Mouse (Mus musculus): Measurements from ENCODE around the gene Tmem179. TPM values are rescaled to one million over a fixed set of nuclear protein-coding genes. Genes with fewer than 3 reads are reported as not detected.

Gene Tmem179
- polyA plus RNA-seq, 1 experiment from 2014 or later: 3.1 TPM

DNA sequence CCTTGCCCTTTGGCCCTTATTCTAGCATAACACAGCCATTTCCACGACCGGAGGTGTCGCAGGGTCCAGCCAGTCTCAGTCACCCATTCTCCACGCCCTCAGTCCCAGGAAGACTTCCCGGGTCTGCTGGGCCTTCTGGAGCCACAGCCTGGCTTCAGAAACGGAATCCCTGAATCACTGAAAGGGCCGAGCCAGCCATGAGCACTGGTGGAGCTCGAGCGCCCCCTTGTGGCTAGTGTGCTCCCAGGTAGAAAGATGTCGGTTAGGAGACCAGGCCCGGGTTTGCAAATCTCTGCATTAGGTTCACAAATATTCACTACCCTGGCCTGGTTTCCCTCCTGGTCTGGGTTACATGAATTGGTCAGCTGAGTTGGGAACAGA lies 26.4 kb upstream of the Tmem179 start:
- Histone ChIP-seq H3K4me1 (replicated peaks; ENCODE audit: control insufficient read depth, insufficient read depth, low read length) (0 out of 2 replicates have a peak, but pooled peaks cover 6% of the 10 kb centered on the region), H3K27me3 (replicated peaks; ENCODE audit: control insufficient read depth, insufficient read depth, low read length) (no peaks in the 10 kb centered on the region), H3K36me3 (ENCODE audit: control insufficient read depth, insufficient read depth, low read length) (no peaks in the 10 kb centered on the region), H3K4me3 (ENCODE audit: low read depth, low read length) (no peak overlapping the region), H3K9me3 (ENCODE audit: control insufficient read depth, low read length) (no peaks in the 10 kb centered on the region), H3K4me2 (ENCODE audit: low read length) (no peak overlapping the region), H3K9ac (ENCODE audit: low read length) (no peak overlapping the region), H3K27ac (ENCODE audit: low read depth) (no peak overlapping the region)
- ATAC-seq (replicated peaks; ENCODE audit: low FRiP score, low TSS enrichment, low read depth) (peak; percentile 50), DNase-seq (ENCODE audit: low spot score) (peak; percentile 98)
- WGBS: 5% methylated on average over 11 of the region's 11 CpGs

DNA sequence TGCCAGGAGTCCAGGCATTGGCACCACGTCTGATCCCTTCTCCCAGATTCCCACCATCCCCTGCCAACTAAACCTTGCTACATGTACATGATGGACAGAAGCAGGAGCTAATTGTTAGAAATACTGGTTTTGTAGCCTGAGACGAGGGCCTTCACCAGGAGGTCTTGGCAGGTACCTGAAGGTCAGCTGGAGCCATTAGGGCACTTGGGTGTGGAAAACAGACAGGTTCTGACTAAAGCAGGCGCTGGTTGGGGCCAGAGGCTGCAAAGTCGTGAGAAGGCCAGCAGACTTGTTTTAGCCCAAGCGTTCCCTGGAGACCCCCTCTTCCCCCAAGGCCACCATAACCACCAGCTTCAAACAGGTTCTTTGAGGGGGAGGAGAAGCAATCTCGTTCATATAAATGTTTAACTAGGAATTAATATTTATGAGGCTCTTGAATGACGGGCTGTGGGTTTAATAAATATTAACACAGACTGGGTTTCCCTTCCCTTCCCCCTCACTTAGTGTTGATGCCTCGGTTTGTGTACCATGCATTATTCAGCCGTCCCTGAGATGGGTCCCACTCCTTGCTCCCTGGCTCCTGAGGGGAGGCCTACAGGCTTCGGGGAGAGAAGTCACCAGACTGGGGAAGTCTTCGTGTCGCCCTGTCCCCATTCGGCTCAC lies 25.8 kb upstream of the Tmem179 start:
- H3K4me1 ChIP-seq (replicated peaks; ENCODE audit: control insufficient read depth, insufficient read depth, low read length): 0 out of 2 replicates have a peak, but pooled peaks cover 6% of the 10 kb centered on the region
- H3K9ac ChIP-seq (ENCODE audit: low read length): no peak overlapping the region
- no peaks in the 10 kb centered on the region for H3K36me3 ChIP-seq (ENCODE audit: control insufficient read depth, insufficient read depth, low read length)
- no peaks in the 10 kb centered on the region for H3K27me3 ChIP-seq (replicated peaks; ENCODE audit: control insufficient read depth, insufficient read depth, low read length)
- ATAC-seq (replicated peaks; ENCODE audit: low FRiP score, low TSS enrichment, low read depth) (peak; percentile 42; the same call in 1 of the 2 replicates), DNase-seq (ENCODE audit: low spot score) (peak; percentile 58)
- WGBS: 58% methylated on average over 13 of the region's 13 CpGs
- no peak overlapping the region for H3K4me2 ChIP-seq (ENCODE audit: low read length)
- H3K4me3 ChIP-seq (ENCODE audit: low read depth, low read length): no peak overlapping the region
- H3K9me3 ChIP-seq (ENCODE audit: control insufficient read depth, low read length): no peaks in the 10 kb centered on the region
- no peak overlapping the region for H3K27ac ChIP-seq (ENCODE audit: low read depth)

DNA sequence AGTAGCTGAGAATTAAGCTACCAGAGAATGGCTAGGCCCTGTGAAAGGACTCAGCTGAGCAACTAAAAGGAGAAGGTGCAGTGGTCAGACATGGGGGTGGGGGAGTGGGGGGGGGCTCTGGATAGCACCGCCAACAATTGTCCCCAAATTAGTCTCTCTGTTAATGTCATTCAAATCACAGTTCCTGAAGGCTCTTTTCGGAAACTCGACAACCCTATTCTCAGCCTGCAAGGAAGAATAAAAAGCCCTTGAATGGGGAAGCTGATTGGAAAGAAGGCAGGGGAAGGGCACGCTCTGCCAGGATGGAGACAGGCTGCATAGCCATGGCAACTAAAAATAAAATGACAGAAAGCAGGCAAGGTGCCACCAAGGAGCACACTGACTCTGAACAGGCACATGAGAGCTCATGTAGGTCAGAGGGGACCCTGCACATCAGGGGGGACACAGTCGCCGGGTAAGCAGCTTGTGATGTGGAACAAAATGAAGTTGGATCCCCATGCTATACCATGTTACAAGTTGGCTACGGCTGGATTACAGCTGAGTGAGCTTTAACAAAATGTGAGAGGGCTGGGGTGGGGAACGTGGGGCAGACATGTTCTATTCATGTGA lies 25.0 kb upstream of the Tmem179 start:
- Histone ChIP-seq H3K27me3 (replicated peaks; ENCODE audit: control insufficient read depth, insufficient read depth, low read length) (no peaks in the 10 kb centered on the region), H3K36me3 (ENCODE audit: control insufficient read depth, insufficient read depth, low read length) (no peaks in the 10 kb centered on the region), H3K27ac (ENCODE audit: low read depth) (no peak overlapping the region), H3K9me3 (ENCODE audit: control insufficient read depth, low read length) (no peaks in the 10 kb centered on the region), H3K9ac (ENCODE audit: low read length) (no peak overlapping the region), H3K4me3 (ENCODE audit: low read depth, low read length) (no peak overlapping the region), H3K4me2 (ENCODE audit: low read length) (no peak overlapping the region), H3K4me1 (replicated peaks; ENCODE audit: control insufficient read depth, insufficient read depth, low read length) (0 out of 2 replicates have a peak, but pooled peaks cover 6% of the 10 kb centered on the region)
- ATAC-seq (replicated peaks; ENCODE audit: low FRiP score, low TSS enrichment, low read depth) (no peak), DNase-seq (ENCODE audit: low spot score) (no peak)
- WGBS: 80% methylated on average over 8 of the region's 8 CpGs

DNA sequence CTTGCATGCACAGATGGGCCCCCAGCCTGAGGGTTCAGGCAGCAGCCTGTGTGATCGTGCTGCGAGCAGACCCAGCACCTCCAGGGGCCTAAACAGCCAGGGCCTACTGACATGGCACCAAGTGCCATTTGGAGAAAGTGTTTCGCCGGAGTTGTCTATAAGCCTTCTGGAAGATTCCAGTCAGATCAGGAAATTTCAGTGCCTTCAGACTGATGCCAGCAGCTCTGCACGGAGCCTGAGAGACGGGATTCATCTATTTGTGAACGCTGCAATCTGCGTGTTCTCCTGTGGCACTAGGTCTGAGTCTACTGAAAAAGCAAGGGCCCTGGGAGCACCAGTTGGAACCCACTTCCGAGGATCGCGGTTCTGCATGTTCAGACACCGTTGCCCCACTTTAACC lies 23.8 kb upstream of the Tmem179 start:
- Histone ChIP-seq H3K9ac (ENCODE audit: low read length) (no peak overlapping the region), H3K9me3 (ENCODE audit: control insufficient read depth, low read length) (no peaks in the 10 kb centered on the region)
- no peak for ATAC-seq (replicated peaks; ENCODE audit: low FRiP score, low TSS enrichment, low read depth)

DNA sequence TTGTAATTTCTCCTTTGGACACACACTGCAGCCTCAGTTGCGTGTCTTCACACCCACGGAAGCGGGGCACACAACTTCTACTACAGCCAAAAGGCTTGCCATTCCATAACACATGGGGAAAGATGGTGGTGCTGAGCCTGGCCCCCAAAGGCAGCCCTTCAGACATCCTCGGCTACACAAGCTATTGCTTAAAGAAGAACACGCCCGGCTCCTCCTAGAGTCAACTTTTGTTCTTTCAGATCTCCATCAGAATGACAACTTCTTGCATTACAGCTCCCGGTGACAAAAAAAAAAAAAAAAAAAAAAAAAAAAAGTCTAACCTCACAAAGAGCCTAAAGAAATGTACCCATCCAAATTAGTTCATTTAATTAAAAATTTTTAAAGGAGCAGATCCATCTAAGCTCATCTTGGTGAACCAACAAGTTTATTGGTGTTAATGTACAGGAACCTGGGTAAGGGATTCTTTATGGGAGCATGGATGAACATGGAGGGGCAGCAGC lies 23.0 kb upstream of the Tmem179 start:
- Histone ChIP-seq H3K36me3 (ENCODE audit: control insufficient read depth, insufficient read depth, low read length) (no peaks in the 10 kb centered on the region), H3K9me3 (ENCODE audit: control insufficient read depth, low read length) (no peaks in the 10 kb centered on the region), H3K4me3 (ENCODE audit: low read depth, low read length) (no peak overlapping the region), H3K9ac (ENCODE audit: low read length) (no peak overlapping the region), H3K27me3 (replicated peaks; ENCODE audit: control insufficient read depth, insufficient read depth, low read length) (no peaks in the 10 kb centered on the region), H3K4me1 (replicated peaks; ENCODE audit: control insufficient read depth, insufficient read depth, low read length) (0 out of 2 replicates have a peak, but pooled peaks cover 6% of the 10 kb centered on the region), H3K27ac (ENCODE audit: low read depth) (no peak overlapping the region), H3K4me2 (ENCODE audit: low read length) (no peak overlapping the region)
- 88% methylated on average over 7 of the region's 7 CpGs for WGBS
- DNase-seq (ENCODE audit: low spot score) (no peak), ATAC-seq (replicated peaks; ENCODE audit: low FRiP score, low TSS enrichment, low read depth) (no peak)

More for the DNA sequence above, 23.8 kb upstream of the Tmem179 start:
- Histone ChIP-seq H3K4me2 (ENCODE audit: low read length) (no peak overlapping the region), H3K4me1 (replicated peaks; ENCODE audit: control insufficient read depth, insufficient read depth, low read length) (0 out of 2 replicates have a peak, but pooled peaks cover 6% of the 10 kb centered on the region), H3K4me3 (ENCODE audit: low read depth, low read length) (no peak overlapping the region), H3K27ac (ENCODE audit: low read depth) (no peak overlapping the region), H3K27me3 (replicated peaks; ENCODE audit: control insufficient read depth, insufficient read depth, low read length) (no peaks in the 10 kb centered on the region), H3K36me3 (ENCODE audit: control insufficient read depth, insufficient read depth, low read length) (no peaks in the 10 kb centered on the region)
- WGBS: 91% methylated on average over 12 of the region's 12 CpGs
- no peak for DNase-seq (ENCODE audit: low spot score)

DNA sequence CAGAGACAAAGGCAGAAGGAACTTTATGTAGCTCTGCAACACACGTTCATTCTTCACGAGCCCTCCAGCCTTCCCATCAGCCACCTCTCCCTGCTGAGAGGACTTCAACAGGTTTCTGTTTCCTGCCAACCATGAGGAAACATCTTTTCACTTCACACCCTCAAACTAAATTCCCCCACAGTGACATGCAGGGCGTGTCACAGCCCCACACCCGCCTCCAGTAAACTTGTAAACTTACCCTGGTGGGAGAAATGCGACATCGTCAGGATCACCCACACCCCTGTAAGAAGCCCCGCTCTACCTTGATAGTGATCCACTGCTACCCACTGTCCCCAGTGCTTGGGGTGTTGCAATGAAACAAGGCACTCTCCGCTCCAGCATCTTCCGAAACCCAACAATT lies 21.8 kb upstream of the Tmem179 start:
- no peak overlapping the region for H3K27ac ChIP-seq (ENCODE audit: low read depth)
- no peak for DNase-seq (ENCODE audit: low spot score)
- no peaks in the 10 kb centered on the region for H3K36me3 ChIP-seq (ENCODE audit: control insufficient read depth, insufficient read depth, low read length)
- ATAC-seq (replicated peaks; ENCODE audit: low FRiP score, low TSS enrichment, low read depth): no peak
- no peak overlapping the region for H3K9ac ChIP-seq (ENCODE audit: low read length)
- 77% methylated on average over 9 of the region's 9 CpGs for WGBS
- 0 out of 2 replicates have a peak, but pooled peaks cover 6% of the 10 kb centered on the region for H3K4me1 ChIP-seq (replicated peaks; ENCODE audit: control insufficient read depth, insufficient read depth, low read length)
- no peaks in the 10 kb centered on the region for H3K27me3 ChIP-seq (replicated peaks; ENCODE audit: control insufficient read depth, insufficient read depth, low read length)
- no peaks in the 10 kb centered on the region for H3K9me3 ChIP-seq (ENCODE audit: control insufficient read depth, low read length)
- no peak overlapping the region for H3K4me2 ChIP-seq (ENCODE audit: low read length)
- H3K4me3 ChIP-seq (ENCODE audit: low read depth, low read length): no peak overlapping the region

DNA sequence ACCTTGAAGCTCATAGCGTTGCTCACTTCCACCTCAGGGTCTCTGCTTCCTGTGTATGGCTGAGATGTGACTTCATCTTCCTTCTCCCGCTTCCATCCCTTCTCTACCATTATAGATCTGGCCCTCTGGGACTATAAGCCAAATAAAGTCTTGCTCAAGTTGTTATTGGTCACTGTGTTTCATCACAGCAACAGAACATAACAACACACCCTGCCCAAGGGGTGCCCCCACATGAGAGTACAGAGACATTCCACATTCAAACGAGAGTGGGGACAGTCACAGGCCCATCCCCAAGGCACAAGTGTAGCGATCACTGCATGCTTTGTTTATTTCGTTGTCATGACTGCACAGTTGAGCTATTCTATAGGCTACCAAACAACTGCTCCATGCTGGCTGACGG lies 20.7 kb upstream of the Tmem179 start:
- 81% methylated on average over 6 of the region's 6 CpGs for WGBS
- no peaks in the 10 kb centered on the region for H3K36me3 ChIP-seq (ENCODE audit: control insufficient read depth, insufficient read depth, low read length)
- H3K4me2 ChIP-seq (ENCODE audit: low read length): no peak overlapping the region
- ATAC-seq (replicated peaks; ENCODE audit: low FRiP score, low TSS enrichment, low read depth): no peak
- H3K9me3 ChIP-seq (ENCODE audit: control insufficient read depth, low read length): no peaks in the 10 kb centered on the region
- no peaks in the 10 kb centered on the region for H3K27me3 ChIP-seq (replicated peaks; ENCODE audit: control insufficient read depth, insufficient read depth, low read length)
- H3K4me3 ChIP-seq (ENCODE audit: low read depth, low read length): no peak overlapping the region
- H3K27ac ChIP-seq (ENCODE audit: low read depth): no peak overlapping the region
- H3K4me1 ChIP-seq (replicated peaks; ENCODE audit: control insufficient read depth, insufficient read depth, low read length): 0 out of 2 replicates have a peak, but pooled peaks cover under 1% of the 10 kb centered on the region
- DNase-seq (ENCODE audit: low spot score): no peak
- H3K9ac ChIP-seq (ENCODE audit: low read length): no peak overlapping the region

DNA sequence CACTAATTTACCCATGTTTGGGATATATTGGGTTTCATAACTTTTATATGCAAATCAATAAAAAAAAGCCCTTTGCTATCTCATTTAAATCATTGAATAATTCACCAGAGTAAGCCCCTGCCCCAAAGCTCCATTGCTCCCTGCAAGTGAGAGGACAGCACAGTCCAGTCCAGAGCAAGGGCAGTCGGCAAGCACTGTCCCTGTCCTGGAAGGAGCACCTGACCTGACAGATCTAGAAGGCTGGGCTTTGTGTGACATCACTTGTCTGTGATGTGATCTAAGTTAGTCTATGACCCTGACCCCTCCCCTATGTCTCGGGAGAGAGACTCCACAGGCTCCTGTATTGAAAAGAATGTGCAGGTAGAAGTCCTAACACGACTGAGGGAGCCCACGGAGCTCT lies 17.2 kb upstream of the Tmem179 start:
- no peaks in the 10 kb centered on the region for H3K9me3 ChIP-seq (ENCODE audit: control insufficient read depth, low read length)
- H3K9ac ChIP-seq (ENCODE audit: low read length): no peak overlapping the region
- H3K4me2 ChIP-seq (ENCODE audit: low read length): no peak overlapping the region
- DNase-seq (ENCODE audit: low spot score) (no peak), ATAC-seq (replicated peaks; ENCODE audit: low FRiP score, low TSS enrichment, low read depth) (no peak)
- H3K27ac ChIP-seq (ENCODE audit: low read depth): no peak overlapping the region
- WGBS: 68% methylated on average over 4 of the region's 4 CpGs
- H3K27me3 ChIP-seq (replicated peaks; ENCODE audit: control insufficient read depth, insufficient read depth, low read length): no peaks in the 10 kb centered on the region
- H3K4me3 ChIP-seq (ENCODE audit: low read depth, low read length): no peak overlapping the region
- H3K4me1 ChIP-seq (replicated peaks; ENCODE audit: control insufficient read depth, insufficient read depth, low read length): no peaks in the 10 kb centered on the region
- H3K36me3 ChIP-seq (ENCODE audit: control insufficient read depth, insufficient read depth, low read length): no peaks in the 10 kb centered on the region
